Mouse (Mus musculus) left cerebral cortex, adult 11 months (tissue): Measurements from ENCODE around the gene Col4a3bp.
A peak's percentile ranks its signal among the peaks of the same experiment; 100 is the strongest.

ENCODE experiments used
- DNase-seq: peaks from one replicate; pipeline ENCODE4 v3.0.0; 2022; ENCODE audit warnings: low spot score

The Col4a3bp gene

GRCm38 (mm10) chr13:96542901-96543891 is 778 bp downstream of the Col4a3bp start:
- DNase-seq, result no peak

GRCm38 (mm10) chr13:96544506-96544905 is 2.1 kb downstream of the Col4a3bp start:
- no peak for DNase-seq

- DNase-seq, result no peak
Observed at GRCm38 (mm10) chr13:96547250-96547649, 4.8 kb downstream of the Col4a3bp start.

- no peak for DNase-seq
Observed at GRCm38 (mm10) chr13:96547941-96548340, 5.5 kb downstream of the Col4a3bp start.

GRCm38 (mm10) chr13:96555099-96555498 is 12.7 kb downstream of the Col4a3bp start:
- no peak for DNase-seq

- DNase-seq, result no peak
Observed at GRCm38 (mm10) chr13:96567977-96568376, 25.6 kb downstream of the Col4a3bp start.

GRCm38 (mm10) chr13:96570313-96571015 is 28.0 kb downstream of the Col4a3bp start:
- no peak for DNase-seq

- DNase-seq, result no peak
Observed at GRCm38 (mm10) chr13:96571016-96571361, 28.6 kb downstream of the Col4a3bp start.

- DNase-seq, result no peak
Observed at GRCm38 (mm10) chr13:96574170-96574569, 31.8 kb downstream of the Col4a3bp start.

GRCm38 (mm10) chr13:96579104-96579503 is 36.7 kb downstream of the Col4a3bp start:
- DNase-seq, result no peak

- no peak for DNase-seq
Observed at GRCm38 (mm10) chr13:96579979-96580378, 37.6 kb downstream of the Col4a3bp start.

- DNase-seq, result no peak
Observed at GRCm38 (mm10) chr13:96584201-96584600, 41.8 kb downstream of the Col4a3bp start.

GRCm38 (mm10) chr13:96586540-96586939 is 44.1 kb downstream of the Col4a3bp start:
- no peak for DNase-seq

GRCm38 (mm10) chr13:96588642-96589041 is 46.2 kb downstream of the Col4a3bp start:
- DNase-seq, result no peak

- peak; percentile 28 for DNase-seq
Observed at GRCm38 (mm10) chr13:96593621-96594020, 51.2 kb downstream of the Col4a3bp start.

- no peak for DNase-seq
Observed at GRCm38 (mm10) chr13:96594070-96594469, 51.7 kb downstream of the Col4a3bp start.

- no peak for DNase-seq
Observed at GRCm38 (mm10) chr13:96599182-96599581, 56.8 kb downstream of the Col4a3bp start.

- no peak for DNase-seq
Observed at GRCm38 (mm10) chr13:96604242-96604641, 61.8 kb downstream of the Col4a3bp start.

- DNase-seq, result no peak
Observed at GRCm38 (mm10) chr13:96614615-96615014, 72.2 kb downstream of the Col4a3bp start.

- DNase-seq, result no peak
Observed at GRCm38 (mm10) chr13:96620891-96621290, 78.5 kb downstream of the Col4a3bp start.

- no peak for DNase-seq
Observed at GRCm38 (mm10) chr13:96630396-96630795, 88.0 kb downstream of the Col4a3bp start.

- DNase-seq, result no peak
Observed at GRCm38 (mm10) chr13:96644168-96644567, 101.8 kb downstream of the Col4a3bp start.

- DNase-seq, result no peak
Observed at GRCm38 (mm10) chr13:96645822-96646221, 103.4 kb downstream of the Col4a3bp start.
